Mouse (Mus musculus) gastrocnemius, postnatal 36 days (tissue): ENCODE data around the gene Hcn3. TPM values are rescaled to one million over a fixed set of nuclear protein-coding genes. Genes with fewer than 3 reads are reported as not detected.

Experiments
- DNase-seq, 2 experiments: peaks; one replicate each; pipeline ENCODE4 v3.0.0; 2022
- intact Hi-C: fragments of 180-260 bp; cut with DNase I; formaldehyde crosslinking; loops from one replicate; pipeline ENCODE4 v1.15.1; 2025
- total RNA-seq, 2 experiments: library from RNA; stranded (reverse); gene quantifications; 2 replicates each; pipeline ENCODE4 v1.2.3; 2021

Gene Hcn3
- total RNA-seq, 2 experiments from 2014 or later: 0.49 to 0.54 TPM

GRCm38 (mm10) chr3:89148567-89148966 is 11.4 kb downstream of the Hcn3 start:
- intact Hi-C loops: no loop called here
- no peak for DNase-seq

GRCm38 (mm10) chr3:89147979-89148311 is 12.1 kb downstream of the Hcn3 start:
- no peak for DNase-seq
- intact Hi-C loops: no loop called here

DNA sequence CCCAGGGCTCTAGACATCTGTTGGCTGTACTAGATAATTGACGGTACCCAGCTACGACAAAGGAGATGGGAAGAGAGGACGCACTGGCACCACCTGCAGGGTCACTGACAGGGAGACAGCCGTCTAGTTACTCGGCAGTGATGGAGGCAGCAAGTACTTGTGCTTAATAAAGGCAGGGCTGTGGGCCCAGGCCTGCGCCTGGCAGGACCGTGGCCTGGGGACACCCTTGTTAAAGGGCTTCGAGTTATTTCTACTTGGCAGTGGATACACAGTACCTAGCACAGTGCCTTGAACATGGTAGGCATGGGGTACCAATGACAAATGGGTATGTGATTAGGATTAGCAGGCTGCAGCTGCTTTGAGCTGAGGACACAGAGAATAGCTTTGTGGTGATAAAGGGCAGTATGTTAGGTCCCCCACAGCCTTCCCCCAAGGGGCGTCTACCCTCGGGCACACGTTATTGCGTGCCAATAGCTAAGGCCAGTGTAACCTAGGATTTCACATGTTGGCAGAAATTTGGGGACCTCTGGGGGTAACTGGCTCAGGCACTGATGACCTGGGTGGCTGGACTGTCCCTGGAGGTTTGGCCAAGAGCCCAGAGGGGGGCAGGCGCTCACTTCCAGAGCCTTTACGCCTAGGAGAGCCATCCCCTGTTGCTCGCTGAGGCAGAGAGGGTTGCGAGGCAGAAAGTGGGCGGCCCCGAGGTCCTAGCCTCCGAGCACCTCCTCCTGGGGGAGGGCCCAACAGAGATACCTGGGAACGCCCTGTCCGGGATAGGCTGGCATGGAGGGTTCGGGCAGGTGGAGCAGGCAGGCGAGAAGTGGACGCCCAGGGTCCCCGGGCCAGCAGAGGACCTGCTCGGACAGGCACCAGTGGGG is 12.7 kb downstream of the Hcn3 start:
- intact Hi-C loops: no loop called here

GRCm38 (mm10) chr3:89145566-89145965 is 14.4 kb downstream of the Hcn3 start:
- DNase-seq: no peak
- intact Hi-C loops: no loop called here

More for the DNA sequence above, 12.7 kb downstream of the Hcn3 start:
- DNase-seq: no peak

DNA sequence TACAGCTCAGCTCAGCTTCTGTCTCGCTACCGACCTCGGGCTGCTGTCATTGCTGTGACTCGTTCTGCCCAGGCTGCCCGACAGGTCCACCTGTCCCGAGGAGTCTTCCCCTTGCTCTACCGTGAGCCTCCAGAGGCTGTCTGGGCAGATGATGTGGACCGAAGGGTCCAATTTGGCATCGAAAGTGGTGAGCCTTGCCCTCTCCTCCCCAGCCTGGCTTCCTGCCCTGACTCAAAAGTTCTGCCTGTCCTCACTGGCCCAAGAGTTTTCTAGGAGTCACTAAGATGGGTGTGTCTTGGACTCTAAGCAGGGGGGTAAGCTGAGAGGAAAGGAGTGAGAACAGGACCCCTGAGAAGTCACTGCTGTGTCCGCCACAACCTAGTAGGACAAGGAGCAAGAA is 15.2 kb downstream of the Hcn3 start:
- intact Hi-C loops: no loop called here
- no peak for DNase-seq

DNA sequence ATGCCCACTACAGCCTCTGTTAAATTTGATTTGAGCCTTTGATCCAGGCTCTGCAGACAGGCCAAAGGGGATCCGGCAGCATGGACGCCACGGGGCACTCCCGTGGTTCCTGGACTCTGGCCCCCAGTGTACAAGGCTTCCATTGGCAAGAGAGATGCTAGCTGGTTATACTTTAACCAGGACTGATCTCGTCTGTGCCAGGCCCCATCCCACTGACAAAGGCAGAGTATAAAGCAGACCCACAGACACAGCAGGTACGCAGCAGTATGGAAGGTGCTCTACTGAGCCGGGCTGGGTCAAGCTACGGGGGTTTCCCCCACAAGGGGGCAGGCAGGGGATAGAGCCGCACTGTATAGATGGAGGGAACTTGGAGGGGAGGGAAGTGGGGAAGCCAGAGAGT is 23.6 kb downstream of the Hcn3 start:
- intact Hi-C loops: no loop called here
- DNase-seq: no peak

GRCm38 (mm10) chr3:89135958-89136357 is 24.0 kb downstream of the Hcn3 start, which contains the start of gene Pklr:
Gene Pklr, plus strand, starts transcription at chr3:89136142.
- intact Hi-C loops: no loop called here
- no peak for DNase-seq

DNA sequence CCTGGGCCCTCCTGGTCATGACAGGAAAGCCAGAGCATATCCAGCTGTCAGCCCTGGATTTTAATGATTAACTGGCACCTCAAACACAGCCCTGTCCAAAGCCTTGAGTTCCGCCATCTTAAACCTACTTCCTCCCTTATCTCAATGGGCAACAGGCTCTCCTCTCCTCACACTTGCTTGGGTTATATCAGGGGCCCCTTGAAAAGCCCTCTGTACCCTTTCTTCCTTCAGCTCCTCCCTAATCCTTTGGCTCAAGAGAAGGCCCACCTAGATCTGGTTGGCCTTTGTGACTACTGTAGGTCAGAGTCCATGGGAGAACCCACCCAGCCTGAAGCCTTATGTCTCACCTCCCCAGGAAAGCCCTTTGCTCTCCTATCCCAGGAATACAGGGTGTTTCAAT is 26.2 kb downstream of the Hcn3 start:
- DNase-seq: no peak
- intact Hi-C loops: no loop called here

DNA sequence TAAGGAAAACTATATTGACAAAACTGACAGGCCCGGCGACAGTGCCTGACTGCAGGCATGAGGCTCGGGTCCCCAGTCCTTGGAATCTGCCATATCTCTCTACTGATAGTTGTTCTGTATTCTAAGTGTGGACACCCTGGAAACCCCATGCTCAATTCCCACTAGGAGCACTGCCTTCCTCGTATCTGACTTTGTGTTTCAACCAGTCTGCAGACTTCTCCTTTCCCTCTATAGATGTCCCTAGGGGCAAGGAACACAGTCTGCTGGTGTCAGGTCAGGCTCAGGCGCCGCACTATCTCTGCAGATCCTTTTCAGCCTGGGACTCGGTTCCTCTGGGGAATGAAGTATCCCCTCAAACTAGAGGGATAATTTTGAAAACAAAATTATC is 26.9 kb downstream of the Hcn3 start:
- DNase-seq: no peak
- intact Hi-C loops: no loop called here

DNA sequence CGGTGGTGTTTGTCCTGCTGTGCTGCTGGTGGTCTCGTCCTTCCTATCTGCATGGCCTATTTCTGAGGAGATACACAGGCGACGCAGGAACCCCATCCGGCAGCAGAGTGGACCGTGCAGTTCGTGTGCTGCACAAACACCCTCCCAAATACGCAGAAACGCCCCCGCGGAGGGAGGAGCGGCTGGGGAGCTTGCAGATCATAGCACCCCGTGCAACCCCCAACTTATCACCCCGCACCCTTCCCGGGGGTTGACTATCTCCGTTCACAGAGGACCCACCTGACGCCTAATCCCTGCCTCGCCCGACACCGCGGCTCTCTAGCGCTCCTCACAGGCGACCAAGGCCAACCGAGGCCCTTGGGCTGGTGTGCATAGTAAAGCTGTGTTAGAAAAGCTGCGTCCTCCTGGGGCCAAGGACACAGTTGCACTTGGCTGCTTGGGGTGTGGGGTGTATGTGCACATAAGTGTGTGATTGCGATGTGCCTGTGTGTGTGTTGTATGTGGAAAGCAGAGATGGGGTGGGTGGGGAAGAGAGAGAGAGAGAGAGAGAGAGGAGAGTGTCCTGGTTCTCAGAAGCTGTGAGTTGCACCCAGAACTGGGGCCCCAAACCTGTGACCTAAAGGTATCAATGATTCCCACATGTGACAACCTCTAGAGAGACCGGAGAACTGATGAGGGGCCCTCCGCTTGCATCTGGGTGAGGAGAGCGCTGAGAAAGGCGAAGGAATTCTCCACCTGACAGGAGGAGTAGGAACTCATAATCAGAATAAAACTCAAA is 27.5 kb downstream of the Hcn3 start:
- intact Hi-C loops: no loop called here
- DNase-seq: no peak

- intact Hi-C loops: no loop called here
- no peak for DNase-seq
These were observed 28.2 kb downstream of the Hcn3 start for GRCm38 (mm10) chr3:89131816-89132215.

DNA sequence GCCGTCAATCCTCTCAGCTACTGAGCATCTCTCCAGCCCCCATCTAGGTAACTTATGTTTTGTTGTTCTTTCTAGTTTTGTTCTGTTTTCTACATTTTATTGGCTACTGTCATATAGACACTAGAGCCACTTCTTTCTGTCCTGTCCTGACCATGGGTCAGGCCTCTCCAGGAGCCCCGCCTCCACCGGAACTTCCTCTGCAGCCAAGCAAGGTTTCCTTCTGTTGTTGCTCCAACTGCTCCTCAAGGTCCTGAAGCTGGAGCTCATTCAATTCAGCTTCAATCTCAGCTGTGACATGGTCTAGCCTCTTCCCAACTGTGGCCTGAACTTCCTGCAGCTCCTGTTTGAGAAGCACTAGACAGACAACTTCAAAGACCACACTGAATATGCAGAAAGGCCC is 30.1 kb downstream of the Hcn3 start:
- intact Hi-C loops: no loop called here
- DNase-seq: no peak

DNA sequence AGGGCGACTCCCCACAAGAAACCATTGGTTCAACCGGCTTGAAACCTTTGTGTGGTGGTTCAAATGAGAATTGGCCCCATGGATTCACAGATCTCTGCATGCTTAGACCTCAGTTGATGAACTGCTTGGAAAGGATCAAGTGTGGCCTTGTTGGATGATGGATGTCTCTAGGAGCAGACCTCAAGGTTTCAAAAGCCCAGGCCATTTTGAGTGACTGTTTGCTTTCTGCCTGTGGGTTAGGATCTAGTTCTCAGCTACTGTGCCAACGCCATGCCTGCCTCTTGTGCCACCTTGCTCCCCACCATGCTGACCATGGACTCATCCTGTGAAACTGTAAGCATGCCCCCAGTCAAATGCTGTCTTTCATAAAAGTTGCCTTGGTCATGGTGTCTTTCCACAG is 34.0 kb downstream of the Hcn3 start:
- intact Hi-C loops: no loop called here

GRCm38 (mm10) chr3:89124241-89124640 is 35.8 kb downstream of the Hcn3 start:
- no peak for DNase-seq
- intact Hi-C loops: no loop called here

More for the DNA sequence above, 34.0 kb downstream of the Hcn3 start:
- no peak for DNase-seq

DNA sequence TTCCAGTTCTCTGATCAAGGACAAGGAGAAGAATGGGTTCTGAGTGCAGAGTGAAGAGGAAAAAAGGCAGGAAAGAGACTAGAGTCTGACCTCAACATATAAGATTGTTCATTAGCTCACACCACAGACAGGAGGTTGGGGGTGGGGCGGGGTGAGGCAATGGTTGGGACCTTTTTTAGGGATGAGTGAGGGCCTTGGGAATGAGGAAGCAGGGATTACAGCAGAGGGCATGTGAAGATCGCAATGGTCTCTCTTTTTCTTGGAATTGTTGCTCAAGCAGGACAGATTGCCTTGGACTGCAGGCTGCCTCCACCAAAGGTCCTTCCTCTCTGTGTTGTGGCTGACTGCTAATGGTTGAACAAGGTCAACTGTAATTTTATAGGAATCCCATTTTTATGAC is 36.7 kb downstream of the Hcn3 start:
- peak in 1 of 2 experiments; percentile 28 for DNase-seq

GRCm38 (mm10) chr3:89115522-89115921 is 44.5 kb downstream of the Hcn3 start:
- intact Hi-C loops: loop anchor here (5.0 kb wide), 1 partner anchor 42 kb away; no protein-coding TSS in a partner anchor
- DNase-seq: no peak

More for the DNA sequence above, 36.7 kb downstream of the Hcn3 start:
- intact Hi-C loops: no loop called here

DNA sequence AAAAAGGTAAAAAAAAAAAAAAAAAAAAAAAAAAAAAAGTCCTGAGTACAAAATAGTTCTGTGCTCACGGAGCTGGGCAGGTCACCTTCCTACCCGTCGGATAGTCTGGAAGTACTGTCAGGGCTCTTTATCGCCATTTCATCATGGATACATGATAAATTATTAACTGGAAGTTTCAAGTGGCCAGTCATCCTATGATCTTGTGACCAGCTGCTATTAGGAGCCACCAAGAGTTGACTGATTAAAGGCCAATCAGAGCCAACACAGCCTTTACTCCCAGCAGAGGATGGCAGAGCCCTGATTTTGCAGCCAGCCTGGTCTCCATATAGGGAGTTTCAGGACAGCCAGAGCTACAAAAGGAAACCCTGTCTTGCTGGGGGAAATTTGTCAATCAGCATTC is 46.9 kb downstream of the Hcn3 start:
- intact Hi-C loops: no loop called here
- no peak for DNase-seq

- intact Hi-C loops: no loop called here
- DNase-seq: no peak
These were observed 51.9 kb downstream of the Hcn3 start for GRCm38 (mm10) chr3:89108146-89108545.

GRCm38 (mm10) chr3:89107545-89107944 is 52.5 kb downstream of the Hcn3 start:
- intact Hi-C loops: no loop called here
- DNase-seq: no peak

DNA sequence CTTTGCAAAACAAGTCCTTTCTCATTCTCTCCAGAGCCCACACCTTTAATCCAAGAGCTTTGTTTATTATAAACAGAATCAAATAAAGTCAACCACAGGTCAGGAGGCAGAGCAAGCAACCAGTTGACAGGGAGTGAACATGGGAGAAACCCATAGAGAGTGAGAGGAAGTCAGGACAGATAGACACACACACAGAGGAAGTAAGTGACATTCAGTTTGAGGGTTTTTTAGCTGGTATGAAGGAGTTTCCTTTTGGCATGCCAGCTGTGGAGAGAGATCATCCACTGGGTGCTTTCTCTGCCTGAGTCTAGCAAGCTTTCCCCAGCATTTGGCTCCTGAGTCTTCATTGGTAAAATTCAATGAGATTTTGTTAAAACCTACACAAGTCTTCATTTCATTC is 53.1 kb downstream of the Hcn3 start:
- no peak for DNase-seq
- intact Hi-C loops: no loop called here

GRCm38 (mm10) chr3:89103291-89103595 is 56.8 kb downstream of the Hcn3 start:
- intact Hi-C loops: no loop called here
- no peak for DNase-seq
